Mouse (Mus musculus): Measurements from ENCODE around the gene Dhx40.

DNA sequence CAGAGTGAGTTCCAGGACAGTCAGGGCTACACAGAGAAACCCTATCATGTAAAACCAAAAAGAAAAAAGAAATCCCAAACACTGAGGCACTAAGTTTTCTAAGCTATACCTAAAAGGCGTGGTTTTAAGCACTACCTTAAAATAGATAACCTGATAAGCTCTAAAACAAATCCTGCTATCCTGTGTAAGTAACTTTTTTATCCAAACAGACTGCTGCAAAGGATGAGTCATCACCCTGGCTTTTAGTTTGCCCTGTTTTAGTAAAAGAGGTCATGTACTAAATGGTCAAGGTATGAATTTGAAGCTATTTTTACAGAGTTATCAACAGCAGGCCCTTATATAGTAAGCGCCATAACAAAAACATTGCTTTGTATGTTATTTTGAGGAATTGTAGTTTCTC lies 47.7 kb downstream of the Dhx40 start:
- no peak for TF ChIP-seq CTCF (IDR thresholded peaks at IDR 0.05; ENCODE audit: low read depth, low read length)
- TF ChIP-seq POLR2AphosphoS5 (IDR thresholded peaks at IDR 0.05; ENCODE audit: insufficient replicate concordance, low read depth, low read length) = no peak
- TF ChIP-seq GATA1 (IDR thresholded peaks at IDR 0.05; ENCODE audit: borderline replicate concordance, low read length) = no peak
- TF ChIP-seq TAL1 (conservative IDR thresholded peaks at IDR 0.05; ENCODE audit: low read depth, low read length) = no peak

Data from G1E (cell line).